Mouse (Mus musculus) cerebellum, postnatal 25 days (tissue): ENCODE measurements around the gene Gmfb.
"Not testable (repeated sequence)": the region's sequence is repeated elsewhere in the genome, so short reads cannot be mapped to it uniquely, and the experiment has no call there.

ENCODE experiments used
- DNase-seq, 2 experiments: peaks; one replicate each; pipeline ENCODE4 v3.0.0; 2021; ENCODE audit warnings: mixed read lengths in 2 of 2

Gmfb gene

GRCm38 (mm10) chr14:46821873-46822716, at the start of gene Gmfb:
Gmfb (minus strand) TSS chr14:46822242.
- peak; percentile 98 to 99 for DNase-seq

GRCm38 (mm10) chr14:46862922-46863321, 40.9 kb upstream of the Gmfb start:
- no peak for DNase-seq

GRCm38 (mm10) chr14:46853677-46854076, 31.6 kb upstream of the Gmfb start:
- DNase-seq, result no peak

- DNase-seq, result no peak
These were observed 27.7 kb upstream of the Gmfb start for GRCm38 (mm10) chr14:46849769-46850168.

GRCm38 (mm10) chr14:46848736-46849135, 26.7 kb upstream of the Gmfb start:
- no peak for DNase-seq

GRCm38 (mm10) chr14:46848063-46848590, 26.1 kb upstream of the Gmfb start:
- DNase-seq, result no peak

GRCm38 (mm10) chr14:46845706-46846105, 23.7 kb upstream of the Gmfb start:
- no peak for DNase-seq

- no peak for DNase-seq
These were observed 17.3 kb upstream of the Gmfb start for GRCm38 (mm10) chr14:46839326-46839725.

- DNase-seq, result peak; percentile 26 to 62
These were observed 10.6 kb upstream of the Gmfb start for GRCm38 (mm10) chr14:46832354-46833272.

- DNase-seq, result peak; percentile 96 to 98
These were observed 9.8 kb upstream of the Gmfb start, which contains the start of gene Cgrrf1 for GRCm38 (mm10) chr14:46831837-46832333. Cgrrf1 (plus strand) TSS chr14:46832125.

- DNase-seq, result no peak
These were observed 9.3 kb upstream of the Gmfb start for GRCm38 (mm10) chr14:46831295-46831694.

GRCm38 (mm10) chr14:46827430-46827829, 5.4 kb upstream of the Gmfb start:
- no peak for DNase-seq

GRCm38 (mm10) chr14:46823996-46824395, 2.0 kb upstream of the Gmfb start:
- no peak for DNase-seq

GRCm38 (mm10) chr14:46821271-46821872, 670 bp downstream of the Gmfb start:
- DNase-seq, result no peak

GRCm38 (mm10) chr14:46819961-46820360, 2.1 kb downstream of the Gmfb start:
- DNase-seq, result not testable (repeated sequence)

GRCm38 (mm10) chr14:46818743-46819142, 3.3 kb downstream of the Gmfb start:
- no peak for DNase-seq

- DNase-seq, result no peak
These were observed 5.0 kb downstream of the Gmfb start for GRCm38 (mm10) chr14:46816916-46817622.

- no peak for DNase-seq
These were observed 6.4 kb downstream of the Gmfb start for GRCm38 (mm10) chr14:46815640-46816039.

- DNase-seq, result no peak
These were observed 14.1 kb downstream of the Gmfb start for GRCm38 (mm10) chr14:46807927-46808326.

GRCm38 (mm10) chr14:46806186-46806585, 15.9 kb downstream of the Gmfb start:
- no peak for DNase-seq

GRCm38 (mm10) chr14:46803791-46804190, 18.3 kb downstream of the Gmfb start:
- DNase-seq, result no peak

- DNase-seq, result no peak
These were observed 18.8 kb downstream of the Gmfb start for GRCm38 (mm10) chr14:46803259-46803658.
